Mouse (Mus musculus) macrophage (primary cell): ENCODE data around the gene Ccdc153. TPM values are rescaled to one million over a fixed set of nuclear protein-coding genes. Genes with fewer than 3 reads are reported as not detected.

Experiments used
- H3K27ac ChIP-seq: fragments of 350-480 bp; formaldehyde crosslinking; 2 replicates; pipeline ENCODE4 v1.9.0; 2021
- H3K36me3 ChIP-seq: fragments of 350-480 bp; formaldehyde crosslinking; 2 replicates; pipeline ENCODE4 v1.9.0; 2021; ENCODE audit errors: inconsistent target
- H3K4me3 ChIP-seq: fragments of 350-480 bp; formaldehyde crosslinking; 2 replicates; pipeline ENCODE4 v1.9.0; 2021; ENCODE audit errors: inconsistent target
- H3K79me2 ChIP-seq: fragments of 350-480 bp; formaldehyde crosslinking; 2 replicates; pipeline ENCODE4 v1.9.0; 2021; ENCODE audit errors: inconsistent target
- WGBS: methylation state at CpG from one replicate; pipeline ENCODE4 v1.1.7; 2026; ENCODE audit warnings: inconsistent platforms; ENCODE audit not compliant: missing documents; 5-methylcytosine and 5-hydroxymethylcytosine counted together
- polyA plus RNA-seq: library from polyadenylated mRNA; stranded (reverse); fragments of 250-400 nt; gene quantifications from 3 replicates; pipeline ENCODE4 v1.2.4, GENCODE M21; 2018; ENCODE audit warnings: inconsistent platforms

Gene Ccdc153
- polyA plus RNA-seq, 1 experiment from 2014 or later: not detected

DNA sequence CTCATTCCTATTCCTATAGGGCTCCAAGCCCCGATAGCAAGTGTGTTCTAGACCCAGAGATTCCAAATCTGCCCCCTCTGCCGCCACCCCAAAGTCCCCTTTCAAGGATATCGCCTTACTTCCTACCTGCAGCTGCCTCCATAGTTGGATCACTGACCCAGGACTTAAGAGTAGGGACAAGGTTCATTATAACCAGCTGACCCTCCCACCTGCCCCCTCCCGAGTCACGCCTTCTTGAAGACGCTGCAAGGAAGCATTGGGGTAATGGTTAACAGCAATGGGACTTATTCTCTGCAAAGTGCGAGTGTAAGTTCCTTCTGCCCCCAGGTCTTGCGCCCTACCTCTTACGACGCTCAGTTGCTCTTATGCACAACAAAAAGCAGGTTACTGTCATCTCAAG lies 10.8 kb downstream of the Ccdc153 start, which contains the start of gene Pdzd3:
TSS of gene Pdzd3 (minus strand) at position 158 of the 400 bp plus-strand sequence.
- WGBS: 96% methylated on average over 10 of the region's 10 CpGs
- H3K27ac ChIP-seq: no peak within 1 kb of the TSS
- H3K4me3 ChIP-seq: no peak within 1 kb of the TSS
- H3K79me2 ChIP-seq: no peaks in the 10 kb centered on the region
- H3K36me3 ChIP-seq: peaks cover 15% of the 10 kb centered on the region; the same call in 1 of the 2 replicates

DNA sequence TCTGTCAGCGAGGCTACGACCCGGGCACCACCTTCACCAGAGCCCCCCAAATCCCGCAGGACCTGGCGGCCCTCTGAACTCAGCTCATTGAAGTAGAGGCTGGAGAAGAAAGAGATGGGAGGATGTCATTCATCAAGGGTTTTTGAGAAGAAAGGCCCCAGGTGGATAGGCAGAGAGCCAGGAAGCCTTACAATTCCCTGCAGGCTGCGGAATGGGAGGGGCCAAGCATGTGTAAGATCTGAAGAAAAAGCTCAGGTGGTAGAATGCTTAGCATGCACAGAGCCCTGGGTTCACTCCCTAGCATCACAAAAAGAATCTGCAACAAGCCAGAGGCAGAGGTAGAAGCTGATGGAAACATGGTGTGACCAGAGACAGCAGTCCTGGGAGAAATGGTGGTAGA lies 13.0 kb downstream of the Ccdc153 start:
- H3K79me2 ChIP-seq: no peaks in the 10 kb centered on the region
- H3K36me3 ChIP-seq: peaks cover 15% of the 10 kb centered on the region; the same call in 1 of the 2 replicates
- H3K27ac ChIP-seq: no peak overlapping the region
- no peak overlapping the region for H3K4me3 ChIP-seq
- WGBS: 97% methylated on average over 6 of the region's 6 CpGs

DNA sequence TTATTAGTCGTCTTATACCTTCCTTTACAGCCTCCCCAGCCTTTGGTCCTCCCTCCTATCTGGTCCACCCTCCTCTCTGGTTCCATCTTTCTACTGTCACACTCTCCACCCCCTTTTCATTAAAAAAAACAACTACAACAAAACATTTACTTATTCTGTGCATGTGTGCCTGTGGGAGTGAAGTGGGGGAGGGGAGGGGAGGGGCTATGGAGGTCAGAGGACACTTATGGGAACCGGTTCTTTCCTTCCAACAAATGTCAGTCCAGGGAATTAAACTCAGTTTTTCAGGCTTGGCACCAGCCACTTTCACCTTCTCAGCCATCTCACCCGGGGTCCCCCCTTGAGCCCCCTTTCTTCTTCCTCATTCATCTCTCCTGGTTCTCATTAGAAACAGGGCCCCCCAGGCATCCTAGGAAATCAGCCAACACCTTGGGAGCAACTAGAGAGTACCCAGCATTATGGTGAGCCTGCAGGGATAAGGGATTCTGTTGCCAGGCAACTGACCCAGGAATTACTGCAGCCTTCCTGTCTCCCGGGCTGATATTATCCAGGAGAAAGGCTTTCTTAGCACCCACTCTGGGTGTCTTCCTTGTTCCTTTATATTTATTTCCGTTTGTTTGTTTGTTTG lies 14.1 kb downstream of the Ccdc153 start:
- 78% methylated on average over 5 of the region's 5 CpGs for WGBS
- no peaks in the 10 kb centered on the region for H3K79me2 ChIP-seq
- H3K4me3 ChIP-seq: no peak overlapping the region
- H3K36me3 ChIP-seq: peaks cover 15% of the 10 kb centered on the region; the same call in 1 of the 2 replicates
- H3K27ac ChIP-seq: no peak overlapping the region

DNA sequence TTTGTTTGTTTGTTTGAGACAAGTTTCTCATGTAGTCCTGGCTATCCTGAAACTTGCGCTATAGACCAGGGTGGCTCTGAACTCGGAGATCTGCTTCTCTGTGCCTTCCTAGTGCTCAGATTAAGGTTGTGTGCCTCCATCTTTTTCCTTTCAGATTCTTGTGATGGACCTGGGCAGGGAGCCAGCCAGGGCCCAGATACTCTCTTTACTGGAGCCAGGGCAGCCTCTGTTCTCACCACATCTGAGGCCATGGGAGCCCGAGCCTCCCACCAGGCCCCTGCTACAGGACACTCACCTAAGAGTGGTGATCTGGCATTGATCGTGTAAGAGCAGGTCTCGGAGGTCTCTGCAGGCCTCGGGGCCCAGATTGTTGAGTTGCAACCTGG lies 14.7 kb downstream of the Ccdc153 start:
- WGBS: 89% methylated on average over 6 of the region's 6 CpGs
- Histone ChIP-seq H3K79me2 (no peaks in the 10 kb centered on the region), H3K36me3 (peaks cover 15% of the 10 kb centered on the region; the same call in 1 of the 2 replicates), H3K4me3 (no peak overlapping the region), H3K27ac (no peak overlapping the region)

DNA sequence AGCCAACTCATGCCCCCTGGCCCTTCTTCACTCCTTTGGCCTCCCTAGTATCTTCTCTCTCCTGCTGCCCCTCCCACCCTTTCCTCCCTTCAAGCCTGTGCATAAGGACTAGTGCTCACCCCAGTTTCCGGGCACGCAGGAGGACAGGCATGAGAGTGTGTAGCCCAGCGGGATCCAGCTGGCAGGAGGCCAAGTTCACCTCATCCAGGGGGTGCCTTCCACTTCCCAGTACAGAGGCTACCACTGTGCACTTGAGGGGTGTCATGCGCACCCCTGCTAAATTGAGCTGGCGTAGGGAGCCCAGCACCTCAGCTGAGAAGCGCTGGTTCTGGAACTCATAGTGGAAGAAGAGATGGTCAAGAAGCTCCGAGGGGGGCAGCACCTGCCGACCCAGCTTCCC lies 15.7 kb downstream of the Ccdc153 start:
- H3K27ac ChIP-seq: no peak overlapping the region
- peaks cover 19% of the 10 kb centered on the region; the same call in 1 of the 2 replicates for H3K36me3 ChIP-seq
- H3K79me2 ChIP-seq: no peaks in the 10 kb centered on the region
- WGBS: 86% methylated on average over 8 of the region's 8 CpGs
- no peak overlapping the region for H3K4me3 ChIP-seq

DNA sequence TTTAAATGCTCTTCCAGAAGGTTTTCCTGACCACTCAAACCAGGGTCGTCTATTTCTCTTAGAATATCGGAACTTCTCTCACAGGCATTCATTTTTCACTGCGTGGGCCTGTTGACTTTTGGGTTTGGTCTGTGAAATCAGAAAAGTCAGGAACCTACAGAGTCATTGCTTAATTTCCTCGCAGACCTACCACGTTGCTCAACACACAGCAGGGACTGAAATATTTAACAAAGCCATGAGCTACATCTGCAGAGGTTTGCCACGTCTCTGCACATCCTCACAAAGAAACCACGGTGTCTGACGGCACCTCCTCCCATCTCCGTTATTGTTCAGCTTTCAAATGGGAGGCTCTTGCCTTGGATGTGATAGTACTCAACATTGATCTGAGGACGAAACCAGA lies 18.5 kb downstream of the Ccdc153 start:
- Histone ChIP-seq H3K27ac (peak overlapping the region; percentile 29; the same call in 1 of the 2 replicates), H3K36me3 (peaks cover 24% of the 10 kb centered on the region), H3K79me2 (no peaks in the 10 kb centered on the region), H3K4me3 (no peak overlapping the region)
- WGBS: 10% methylated on average over 10 of the region's 10 CpGs

DNA sequence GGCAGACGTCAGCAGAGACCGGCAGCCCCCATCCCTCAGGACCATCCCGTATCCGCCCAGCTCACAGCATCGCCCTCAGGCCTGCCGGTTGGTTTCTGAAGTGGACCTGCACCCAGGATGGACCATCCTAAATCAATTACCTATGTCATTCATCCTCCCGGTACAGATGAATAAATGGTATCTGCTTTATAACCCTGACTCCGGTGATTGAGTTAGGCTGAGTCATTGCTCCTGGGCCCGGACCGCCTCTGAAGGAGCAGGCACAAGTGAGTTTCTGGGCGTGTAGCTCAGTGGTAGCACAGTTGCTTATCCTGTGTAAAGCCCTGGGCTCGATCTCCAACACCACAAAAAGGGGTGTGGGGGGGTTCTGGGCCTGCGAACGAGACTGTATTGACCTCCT lies 20.9 kb downstream of the Ccdc153 start:
- Histone ChIP-seq H3K27ac (no peak overlapping the region), H3K4me3 (no peak overlapping the region), H3K36me3 (peaks cover 30% of the 10 kb centered on the region), H3K79me2 (no peaks in the 10 kb centered on the region)
- WGBS: 96% methylated on average over 14 of the region's 14 CpGs

DNA sequence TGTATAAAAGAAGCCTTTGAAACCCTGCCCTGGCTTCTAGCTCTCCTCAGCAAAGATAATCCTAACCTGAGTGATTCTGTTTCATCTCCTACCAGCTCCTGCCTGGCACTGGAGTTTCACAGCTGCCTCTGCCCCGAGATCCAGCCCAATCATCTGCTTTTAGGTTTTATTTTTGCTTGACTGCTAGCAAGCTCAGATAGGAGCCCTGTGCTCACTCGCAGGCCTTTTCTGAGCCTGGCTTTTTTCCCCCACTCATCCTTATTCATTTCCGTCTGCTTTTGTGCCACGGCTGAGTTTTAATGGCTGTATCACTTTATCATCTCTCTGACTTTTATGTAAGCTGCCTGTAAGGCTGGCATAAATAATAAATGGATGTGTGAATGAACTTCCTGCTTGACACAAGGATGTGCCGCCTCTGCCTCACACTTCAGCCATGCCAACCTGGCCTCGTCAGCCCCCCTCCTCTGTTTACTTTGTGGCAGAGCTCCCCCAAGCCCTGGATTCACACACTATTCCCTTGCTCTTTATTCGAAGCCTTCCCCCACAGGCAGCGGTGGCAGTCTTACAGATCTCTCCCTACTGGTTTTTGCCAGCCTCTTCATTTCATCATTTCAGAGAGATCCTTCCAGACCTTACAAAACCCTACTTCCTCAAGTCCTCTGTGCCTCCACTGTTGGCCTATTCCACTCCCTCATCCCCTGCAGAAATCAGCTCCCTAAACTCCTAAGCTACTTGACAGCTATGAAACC lies 26.2 kb downstream of the Ccdc153 start:
- no peaks in the 10 kb centered on the region for H3K79me2 ChIP-seq
- WGBS: 46% methylated on average over 8 of the region's 8 CpGs
- H3K27ac ChIP-seq: peak overlapping the region; percentile 40
- H3K36me3 ChIP-seq: peaks cover 25% of the 10 kb centered on the region
- peak overlapping the region; percentile 44 for H3K4me3 ChIP-seq

DNA sequence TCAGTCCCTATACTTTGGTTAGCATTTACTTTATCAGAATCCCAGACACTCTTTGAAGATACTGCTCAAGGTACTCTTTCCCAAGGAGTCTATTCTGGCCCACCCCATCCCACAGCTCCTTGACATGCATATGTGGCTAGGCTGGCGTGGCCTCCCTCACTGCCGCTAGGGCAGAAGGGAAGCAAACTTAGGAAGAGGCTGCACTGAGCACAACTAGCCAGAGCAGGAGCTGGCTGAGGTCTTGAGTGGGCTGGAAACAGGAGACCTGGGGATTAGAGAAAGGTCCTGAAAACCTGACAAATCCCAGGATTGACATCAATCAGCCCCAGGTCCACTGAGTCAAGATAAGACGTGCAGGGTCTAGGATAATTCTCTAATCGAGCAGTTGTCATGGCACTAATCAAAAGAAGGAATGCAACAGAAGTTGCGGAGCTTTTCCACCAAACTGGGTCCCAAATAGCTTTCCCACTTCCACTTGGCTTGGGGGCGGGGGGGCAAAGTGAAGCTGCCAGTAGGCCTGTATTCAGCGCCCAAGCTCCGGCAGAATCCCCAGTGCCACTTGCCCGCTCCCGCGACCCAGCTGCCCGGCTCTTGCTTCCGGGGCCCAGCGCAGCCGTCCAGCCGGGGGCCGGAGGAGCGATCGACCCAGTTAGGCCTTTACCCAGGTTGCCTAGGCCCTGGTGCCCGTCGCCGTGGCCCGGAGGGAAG lies 27.0 kb downstream of the Ccdc153 start:
- H3K27ac ChIP-seq: peak overlapping the region; percentile 40
- H3K4me3 ChIP-seq: peak overlapping the region; percentile 44
- H3K36me3 ChIP-seq: peaks cover 21% of the 10 kb centered on the region
- no peaks in the 10 kb centered on the region for H3K79me2 ChIP-seq
- WGBS: 14% methylated on average over 22 of the region's 23 CpGs

DNA sequence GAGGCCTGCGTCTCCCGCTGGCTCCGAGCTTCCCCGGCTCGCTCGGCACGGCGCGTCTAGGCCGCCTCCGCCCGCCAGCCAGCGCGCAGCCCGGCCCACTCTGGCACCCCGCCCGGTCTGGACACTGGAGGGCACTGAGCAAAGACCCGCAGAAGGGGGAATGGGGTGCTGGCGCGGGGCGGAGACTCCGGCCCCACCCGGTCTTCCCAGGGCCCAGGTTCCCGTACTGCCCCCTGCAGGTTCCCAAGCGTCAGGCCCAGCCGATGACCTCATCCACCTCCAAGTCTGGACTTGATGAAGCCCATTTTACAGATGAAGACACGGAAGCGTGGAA lies 27.5 kb downstream of the Ccdc153 start:
- Histone ChIP-seq H3K79me2 (no peaks in the 10 kb centered on the region), H3K36me3 (peaks cover 16% of the 10 kb centered on the region), H3K27ac (no peak overlapping the region), H3K4me3 (no peak overlapping the region)
- WGBS: 4% methylated on average over 28 of the region's 28 CpGs

DNA sequence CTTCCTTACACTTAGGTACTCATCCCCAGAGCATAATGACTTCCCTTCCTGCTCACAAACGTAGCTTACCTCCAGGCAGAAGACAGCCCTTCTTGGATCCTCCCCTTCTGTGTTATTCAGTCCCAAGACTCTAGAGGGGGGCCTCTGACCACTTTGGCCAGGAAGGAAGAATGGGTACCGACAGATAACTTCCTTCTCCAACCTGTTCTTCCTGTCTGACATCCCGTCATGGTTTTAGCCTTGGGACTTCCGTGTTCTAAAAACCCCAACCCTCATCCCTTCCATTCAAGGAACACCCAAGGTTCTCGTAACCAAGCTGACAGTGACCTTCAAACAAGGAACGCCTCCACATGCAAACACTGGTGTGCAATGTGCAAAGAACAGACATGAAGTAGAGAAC lies 28.0 kb downstream of the Ccdc153 start, which contains the start of gene Nlrx1:
TSS of gene Nlrx1 (minus strand) at position 168 of the 400 bp plus-strand sequence.
- Histone ChIP-seq H3K36me3 (peaks cover 12% of the 10 kb centered on the region), H3K79me2 (no peaks in the 10 kb centered on the region), H3K27ac (peak within 1 kb of the TSS; percentile 40), H3K4me3 (peak within 1 kb of the TSS; percentile 44)
- WGBS: 18% methylated on average over 6 of the region's 6 CpGs

DNA sequence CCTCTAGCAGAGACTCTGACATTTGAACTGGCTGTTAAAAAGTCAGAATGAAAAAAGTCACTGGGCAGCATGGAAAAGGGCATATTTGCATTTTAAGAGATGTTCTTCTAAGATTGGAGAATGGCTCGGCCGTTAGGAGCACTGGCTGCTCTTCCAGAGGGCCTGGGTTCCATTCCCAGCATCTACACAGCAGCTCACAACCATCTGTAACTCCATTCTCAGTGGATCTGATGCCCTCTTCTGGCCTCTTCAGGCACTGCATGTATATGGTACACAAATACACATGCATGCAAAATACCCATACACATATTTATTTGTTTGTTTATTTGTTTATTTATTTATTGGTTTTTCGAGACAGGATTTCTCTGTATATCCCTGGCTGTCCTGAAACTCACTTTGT lies 28.6 kb downstream of the Ccdc153 start:
- H3K79me2 ChIP-seq: no peaks in the 10 kb centered on the region
- H3K36me3 ChIP-seq: peaks cover 5% of the 10 kb centered on the region; the same call in 1 of the 2 replicates
- WGBS: 94% methylated on average over 2 of the region's 3 CpGs
- H3K27ac ChIP-seq: no peak overlapping the region
- H3K4me3 ChIP-seq: no peak overlapping the region

DNA sequence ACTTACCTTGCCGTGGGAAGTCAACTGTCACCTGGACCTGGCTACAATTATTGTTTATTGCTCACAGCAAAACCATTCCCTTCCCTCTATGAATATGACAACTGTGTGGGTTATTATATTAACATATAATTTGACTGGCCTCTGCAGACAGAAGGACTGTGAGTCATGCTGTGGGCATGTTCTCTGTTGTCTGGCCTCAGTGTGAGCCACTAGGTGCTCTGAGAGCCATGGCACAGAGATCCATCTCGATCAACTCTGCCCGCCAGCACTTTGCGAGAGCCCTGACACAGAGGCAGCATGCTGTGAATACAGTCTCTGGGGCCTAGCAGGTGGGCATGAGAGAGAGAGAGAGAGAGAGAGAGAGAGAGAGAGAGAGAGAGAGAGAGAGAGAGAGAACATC lies 29.5 kb downstream of the Ccdc153 start:
- H3K27ac ChIP-seq: no peak overlapping the region
- 92% methylated on average over 4 of the region's 4 CpGs for WGBS

DNA sequence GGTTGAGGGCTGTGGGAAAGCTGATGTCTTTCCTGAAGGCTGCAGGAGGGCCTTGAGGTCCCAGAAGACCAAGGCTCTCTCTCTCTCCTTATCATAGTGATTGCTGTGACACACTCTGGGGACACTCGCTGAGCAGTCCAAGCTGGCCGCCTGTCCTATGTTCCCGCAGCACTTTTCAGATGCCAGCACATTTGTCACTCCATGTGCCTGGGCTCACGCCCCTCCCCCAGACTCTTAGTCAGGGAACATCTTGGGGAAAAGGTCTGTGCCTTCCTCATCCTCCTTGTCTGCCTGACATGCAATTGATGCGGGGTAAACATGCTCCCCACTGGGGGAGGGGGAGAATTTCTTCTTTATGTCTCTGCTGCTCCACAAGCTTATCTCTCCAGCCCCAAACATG lies 42.7 kb downstream of the Ccdc153 start:
- Histone ChIP-seq H3K36me3 (no peaks in the 10 kb centered on the region), H3K4me3 (no peak overlapping the region), H3K79me2 (no peaks in the 10 kb centered on the region), H3K27ac (no peak overlapping the region)
- WGBS: 80% methylated on average over 5 of the region's 5 CpGs

More for the DNA sequence above, 29.5 kb downstream of the Ccdc153 start:
- no peaks in the 10 kb centered on the region for H3K36me3 ChIP-seq
- H3K4me3 ChIP-seq: no peak overlapping the region
- no peaks in the 10 kb centered on the region for H3K79me2 ChIP-seq
